Mouse (Mus musculus) cerebellum, adult 8-10 months (tissue): Measurements from ENCODE around the gene Nkd1.

ENCODE experiments used
- DNase-seq: peaks from one replicate; pipeline ENCODE4 v3.0.0; 2022

The Nkd1 gene

GRCm38 (mm10) chr8:88520985-88521527 is at the start of gene Nkd1:
Gene Nkd1, plus strand, starts transcription at chr8:88521354.
- DNase-seq = peak; percentile 79

GRCm38 (mm10) chr8:88481290-88481689 is 39.9 kb upstream of the Nkd1 start:
- no peak for DNase-seq

GRCm38 (mm10) chr8:88488391-88488829 is 32.7 kb upstream of the Nkd1 start:
- no peak for DNase-seq

- no peak for DNase-seq
These were observed 27.1 kb upstream of the Nkd1 start for GRCm38 (mm10) chr8:88494076-88494475.

- DNase-seq = no peak
These were observed 25.9 kb upstream of the Nkd1 start for GRCm38 (mm10) chr8:88495071-88495805.

GRCm38 (mm10) chr8:88502143-88502542 is 19.0 kb upstream of the Nkd1 start:
- no peak for DNase-seq

GRCm38 (mm10) chr8:88506981-88507380 is 14.2 kb upstream of the Nkd1 start:
- no peak for DNase-seq

- DNase-seq = no peak
These were observed 10.1 kb upstream of the Nkd1 start for GRCm38 (mm10) chr8:88511061-88511460.

- DNase-seq = peak; percentile 38
These were observed 8.9 kb upstream of the Nkd1 start for GRCm38 (mm10) chr8:88512094-88512794.

GRCm38 (mm10) chr8:88518047-88518446 is 3.1 kb upstream of the Nkd1 start:
- no peak for DNase-seq

GRCm38 (mm10) chr8:88520381-88520780 is 773 bp upstream of the Nkd1 start:
- peak; percentile 34 for DNase-seq

- peak; percentile 29 for DNase-seq
These were observed 624 bp downstream of the Nkd1 start for GRCm38 (mm10) chr8:88521541-88522414.

- DNase-seq = peak; percentile 24
These were observed 1.4 kb downstream of the Nkd1 start for GRCm38 (mm10) chr8:88522433-88523030.

GRCm38 (mm10) chr8:88523621-88524020 is 2.5 kb downstream of the Nkd1 start:
- DNase-seq = no peak

GRCm38 (mm10) chr8:88524132-88524531 is 3.0 kb downstream of the Nkd1 start:
- no peak for DNase-seq

- DNase-seq = no peak
These were observed 3.7 kb downstream of the Nkd1 start for GRCm38 (mm10) chr8:88524851-88525250.

GRCm38 (mm10) chr8:88526296-88526695 is 5.1 kb downstream of the Nkd1 start:
- no peak for DNase-seq

GRCm38 (mm10) chr8:88528186-88528585 is 7.0 kb downstream of the Nkd1 start:
- no peak for DNase-seq

- DNase-seq = no peak
These were observed 8.6 kb downstream of the Nkd1 start for GRCm38 (mm10) chr8:88529798-88530197.

GRCm38 (mm10) chr8:88537081-88537480 is 15.9 kb downstream of the Nkd1 start:
- no peak for DNase-seq

- DNase-seq = no peak
These were observed 17.1 kb downstream of the Nkd1 start for GRCm38 (mm10) chr8:88537998-88538975.
